Mouse (Mus musculus) ES-E14 (cell line): ENCODE measurements around the gene Gabbr2.

ENCODE experiments used
- HCFC1 ChIP-seq: IDR thresholded peaks from 2 replicates; pipeline ENCODE4 v1.6.1; 2012; ENCODE audit warnings: low read length, inconsistent platforms, borderline replicate concordance; ENCODE audit not compliant: insufficient read depth
- ZC3H11A ChIP-seq: IDR thresholded peaks from 2 replicates; pipeline ENCODE4 v1.6.1; 2012; ENCODE audit warnings: low read depth, mild to moderate bottlenecking, inconsistent platforms, low read length, borderline replicate concordance

GRCm38 (mm10) chr4:46953021-46953420, 38.7 kb downstream of the Gabbr2 start:
- TF ChIP-seq HCFC1 (no peak), ZC3H11A (no peak)
